Mouse (Mus musculus) heart, embryonic 15.5 days (tissue): ENCODE measurements around the gene Slc25a17. TPM values are rescaled to one million over a fixed set of nuclear protein-coding genes. Genes with fewer than 3 reads are reported as not detected.

ENCODE experiments used
- ATAC-seq: fragments of 200-750 bp; cut with Nextera tagmentation; replicated peaks from 2 replicates; pipeline ENCODE4 v1.8.0; 2017; ENCODE audit warnings: low read depth, moderate TSS enrichment; ENCODE audit not compliant: insufficient number of reproducible peaks, insufficient read depth, low FRiP score
- H3K27ac ChIP-seq: fragments of 300-500 bp; sonication (generic); 2 replicates; pipeline ENCODE4 v1.5.1; 2015; ENCODE audit warnings: mild to moderate bottlenecking, inconsistent platforms
- H3K27me3 ChIP-seq: fragments of 300-500 bp; sonication (generic); 2 replicates; pipeline ENCODE4 v1.6.1; 2015; ENCODE audit warnings: inconsistent platforms
- H3K36me3 ChIP-seq: fragments of 300-500 bp; sonication (generic); 2 replicates; pipeline ENCODE4 v1.6.1; 2015; ENCODE audit warnings: mild to moderate bottlenecking, inconsistent platforms
- H3K4me1 ChIP-seq: fragments of 300-500 bp; sonication (generic); replicated peaks from 2 replicates; pipeline ENCODE4 v1.6.1; 2015; ENCODE audit warnings: inconsistent platforms
- H3K4me2 ChIP-seq: fragments of 300-500 bp; sonication (generic); 2 replicates; pipeline ENCODE4 v1.6.1; 2015; ENCODE audit warnings: inconsistent platforms, mild to moderate bottlenecking, moderate library complexity
- H3K4me3 ChIP-seq: fragments of 300-500 bp; sonication (generic); 2 replicates; pipeline ENCODE4 v1.5.1; 2015; ENCODE audit warnings: mild to moderate bottlenecking, inconsistent platforms
- H3K9ac ChIP-seq: fragments of 300-500 bp; sonication (generic); 2 replicates; pipeline ENCODE4 v1.6.1; 2015; ENCODE audit warnings: mild to moderate bottlenecking, inconsistent platforms
- H3K9me3 ChIP-seq: fragments of 300-500 bp; sonication (generic); replicated peaks from 2 replicates; pipeline ENCODE4 v1.6.1; 2016; ENCODE audit warnings: inconsistent platforms
- WGBS: fragments of 180-500 bp; shearing (Covaris S2); methylation state at CpG from one replicate; pipeline ENCODE4 v1.1.7; 2015; ENCODE audit warnings: mixed read lengths; 5-methylcytosine and 5-hydroxymethylcytosine counted together
- polyA plus RNA-seq: library from polyadenylated mRNA; unstranded; fragments of >200 nt; fragmentation: Nextera tagmentation; extraction: Ambion mirVana; gene quantifications from 2 replicates; pipeline ENCODE4 v1.2.1, GENCODE M21; 2015

Slc25a17 gene
- polyA plus RNA-seq: 47.8 and 60.5 TPM in 2 replicates

DNA sequence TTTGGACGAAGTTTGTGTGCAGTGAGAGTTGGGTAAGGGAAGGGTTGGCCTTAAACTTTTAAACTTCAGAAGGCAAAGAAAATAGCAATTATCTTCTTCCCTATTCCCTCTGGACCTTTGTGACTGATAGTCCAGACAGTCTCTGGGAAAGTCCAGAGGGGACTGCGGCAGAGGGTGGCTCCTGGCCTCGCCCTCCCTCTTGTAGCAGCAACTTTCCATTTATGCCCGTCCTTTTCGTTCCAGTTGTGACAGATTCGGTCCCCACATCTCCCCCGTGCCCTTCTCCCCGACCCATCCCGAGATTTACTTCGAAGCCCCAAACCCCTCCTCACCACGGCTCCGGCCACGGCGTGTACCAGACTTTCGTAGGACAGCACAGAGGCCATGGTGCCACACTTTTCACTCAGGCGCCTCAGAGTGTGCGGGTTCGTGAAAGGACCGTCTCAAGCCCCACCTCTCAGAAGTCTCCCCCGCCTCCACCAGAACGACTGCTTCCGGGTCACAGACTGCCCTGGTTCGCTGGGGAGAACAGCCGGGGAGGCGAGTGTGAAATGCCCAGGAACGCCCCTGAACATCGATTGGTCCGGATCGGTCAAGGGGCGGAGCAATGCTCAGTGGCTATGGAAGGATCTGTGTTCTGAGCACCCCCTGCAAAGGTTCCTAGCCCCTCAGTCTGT, at the start of gene Slc25a17:
TSS of gene Slc25a17 (minus strand) at position 468 of the 677 bp plus-strand sequence.
- H3K27ac ChIP-seq: peak within 1 kb of the TSS; percentile 86
- under 1% methylated on average over 30 of the region's 30 CpGs for WGBS
- peak within 1 kb of the TSS; percentile 80 for H3K4me2 ChIP-seq
- peak; percentile 100 for ATAC-seq
- peaks cover 21% of the 10 kb centered on the region for H3K36me3 ChIP-seq
- peaks cover 16% of the 10 kb centered on the region for H3K4me1 ChIP-seq
- peak within 1 kb of the TSS; percentile 71 for H3K4me3 ChIP-seq
- H3K9me3 ChIP-seq: no peaks in the 10 kb centered on the region
- no peaks in the 10 kb centered on the region for H3K27me3 ChIP-seq
- peak within 1 kb of the TSS; percentile 74 for H3K9ac ChIP-seq

DNA sequence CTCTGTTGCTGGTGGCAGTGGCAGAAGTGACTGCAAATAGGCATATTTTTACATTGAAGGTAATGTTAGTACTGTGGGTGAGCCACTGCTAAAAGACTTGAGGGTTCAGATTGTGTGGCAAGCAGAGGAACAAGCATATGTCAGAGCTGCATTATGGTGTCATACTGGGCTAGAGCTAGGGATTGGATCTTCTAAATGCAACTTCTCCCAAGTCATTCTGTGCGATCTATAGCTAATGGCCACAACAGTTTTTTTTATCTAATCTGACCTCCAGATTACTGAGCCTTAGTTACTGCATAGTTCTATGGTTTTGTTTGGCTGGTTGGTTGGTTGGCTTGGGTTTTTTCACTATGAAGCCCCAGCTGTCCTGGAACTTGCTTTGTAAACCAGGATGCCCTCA, 47.6 kb upstream of the Slc25a17 start, which contains the start of gene Dnajb7:
TSS of gene Dnajb7 (minus strand) at position 101 of the 400 bp plus-strand sequence.
- no peak within 1 kb of the TSS for H3K4me3 ChIP-seq
- H3K27ac ChIP-seq: no peak within 1 kb of the TSS
- WGBS: 91% methylated on average over 1 of the region's 1 CpGs
- no peak within 1 kb of the TSS for H3K4me2 ChIP-seq
- ATAC-seq: no peak
- no peak within 1 kb of the TSS for H3K9ac ChIP-seq
- no peaks in the 10 kb centered on the region for H3K27me3 ChIP-seq
- H3K4me1 ChIP-seq: no peaks in the 10 kb centered on the region
- no peaks in the 10 kb centered on the region for H3K9me3 ChIP-seq
- no peaks in the 10 kb centered on the region for H3K36me3 ChIP-seq

DNA sequence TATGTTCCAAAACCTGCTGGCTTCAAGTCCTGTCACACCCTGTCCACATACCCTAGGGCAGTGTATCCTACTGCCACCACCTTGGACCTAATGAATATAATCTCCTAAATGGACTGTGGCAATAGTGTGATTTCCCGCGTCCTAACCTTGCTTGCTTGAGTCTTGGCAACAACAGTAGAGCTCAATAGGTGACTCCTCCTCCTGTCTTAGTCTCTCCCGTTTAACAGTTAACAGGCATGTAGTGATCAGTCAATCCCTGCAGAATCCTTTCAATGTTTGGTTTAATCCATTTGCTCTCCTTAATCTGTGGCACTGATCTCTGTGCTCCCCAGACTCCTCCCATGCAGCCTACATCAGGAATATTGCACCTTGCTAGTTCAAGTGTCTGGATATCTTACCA, 44.4 kb upstream of the Slc25a17 start:
- H3K4me2 ChIP-seq: no peak overlapping the region
- peaks cover 7% of the 10 kb centered on the region for H3K4me1 ChIP-seq
- WGBS: 81% methylated on average over 3 of the region's 3 CpGs
- no peak overlapping the region for H3K9ac ChIP-seq
- no peaks in the 10 kb centered on the region for H3K36me3 ChIP-seq
- H3K4me3 ChIP-seq: no peak overlapping the region
- no peaks in the 10 kb centered on the region for H3K27me3 ChIP-seq
- no peak overlapping the region for H3K27ac ChIP-seq
- H3K9me3 ChIP-seq: no peaks in the 10 kb centered on the region
- ATAC-seq: no peak

DNA sequence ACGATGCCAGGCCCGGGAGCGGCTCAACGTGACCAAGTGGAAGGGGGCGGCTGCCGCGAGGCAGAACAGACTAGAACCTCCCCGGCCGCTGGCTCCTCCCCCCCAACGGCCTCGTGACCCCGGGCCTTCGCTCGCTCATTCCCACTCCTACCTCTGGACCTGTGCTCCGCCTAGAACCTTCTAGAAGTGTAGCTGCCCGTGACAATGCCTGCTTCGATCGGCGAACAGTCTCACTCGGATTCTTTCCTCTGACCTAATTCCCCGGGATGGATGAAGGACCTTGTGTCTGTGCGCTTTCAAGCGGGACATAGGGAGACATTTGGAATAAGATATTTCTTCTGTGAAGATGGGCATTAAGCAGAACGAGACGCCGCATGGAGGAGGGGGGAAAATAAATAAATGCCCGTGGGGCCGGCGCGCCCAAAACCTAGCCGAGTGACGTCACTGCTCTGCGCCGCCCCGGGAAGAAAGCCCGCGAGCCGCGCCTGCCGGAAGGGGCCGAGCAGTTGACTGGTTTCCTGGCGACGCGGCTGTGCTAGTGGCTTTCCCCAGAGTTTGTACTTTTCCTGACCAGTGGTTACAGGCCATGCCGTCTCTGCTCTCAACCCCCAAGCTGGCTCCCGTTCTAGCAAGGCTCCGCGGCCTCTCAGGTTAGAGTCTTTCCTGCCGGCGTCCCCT, 39.2 kb upstream of the Slc25a17 start, which contains the start of the genes St13 and Xpnpep3:
TSS of gene St13 (minus strand) at position 440 of the 678 bp plus-strand sequence.
TSS of gene Xpnpep3 (plus strand) at position 501 of the 678 bp plus-strand sequence.
- peak within 1 kb of the TSS; percentile 99 for H3K4me3 ChIP-seq
- H3K27me3 ChIP-seq: no peaks in the 10 kb centered on the region
- peak; percentile 99 for ATAC-seq
- WGBS: under 1% methylated on average over 50 of the region's 50 CpGs
- H3K36me3 ChIP-seq: no peaks in the 10 kb centered on the region
- H3K4me1 ChIP-seq: peaks cover 22% of the 10 kb centered on the region
- H3K9ac ChIP-seq: peak within 1 kb of the TSS; percentile 96
- H3K9me3 ChIP-seq: no peaks in the 10 kb centered on the region
- H3K27ac ChIP-seq: peak within 1 kb of the TSS; percentile 97
- H3K4me2 ChIP-seq: peak within 1 kb of the TSS; percentile 72

DNA sequence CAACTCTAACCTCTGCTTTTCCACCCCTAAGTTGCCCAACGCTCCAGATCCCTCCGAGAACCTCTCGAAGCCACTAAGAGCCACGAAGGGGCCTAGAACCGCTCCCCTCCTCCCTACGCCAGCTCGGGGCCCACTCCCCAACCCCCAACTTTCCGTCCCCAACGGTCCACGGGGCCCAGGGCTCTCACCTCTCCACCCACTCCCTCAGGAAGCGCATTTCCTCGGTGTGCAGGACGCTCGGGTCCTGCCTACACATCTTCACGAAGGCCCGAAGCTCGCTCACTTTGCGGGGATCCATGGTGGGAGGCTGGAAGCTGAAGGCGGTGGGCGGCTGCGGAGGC, 38.7 kb upstream of the Slc25a17 start:
- WGBS: 0% methylated on average over 21 of the region's 21 CpGs
- H3K27ac ChIP-seq: peak overlapping the region; percentile 97
- ATAC-seq: no peak

DNA sequence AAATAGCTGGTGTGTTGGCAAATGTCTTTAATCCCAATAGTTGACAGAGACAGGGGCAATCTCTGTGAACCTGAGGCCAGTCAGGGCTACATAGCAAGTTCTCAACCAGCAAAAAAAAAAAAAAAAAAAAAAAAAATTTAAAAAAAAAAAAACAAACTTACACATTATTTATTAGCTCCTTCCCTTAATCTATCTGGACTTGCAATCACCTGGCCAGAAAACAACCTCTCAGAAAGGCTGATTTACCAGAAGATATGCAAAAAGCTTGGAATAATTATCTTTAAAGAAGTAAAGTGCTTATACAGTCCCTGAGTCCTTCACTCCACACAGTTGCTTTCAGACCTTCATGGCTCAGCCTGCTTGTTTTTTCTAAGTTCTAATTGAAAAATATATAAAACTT, 37.6 kb upstream of the Slc25a17 start:
- Histone ChIP-seq H3K27ac (peak overlapping the region; percentile 97), H3K4me1 (peaks cover 22% of the 10 kb centered on the region), H3K4me2 (peak overlapping the region; percentile 72), H3K27me3 (no peaks in the 10 kb centered on the region), H3K9ac (peak overlapping the region; percentile 96), H3K36me3 (no peaks in the 10 kb centered on the region), H3K9me3 (no peaks in the 10 kb centered on the region), H3K4me3 (peak overlapping the region; percentile 99)
- ATAC-seq: no peak

More for the DNA sequence above, 38.7 kb upstream of the Slc25a17 start:
- H3K9me3 ChIP-seq: no peaks in the 10 kb centered on the region
- peak overlapping the region; percentile 72 for H3K4me2 ChIP-seq
- peak overlapping the region; percentile 99 for H3K4me3 ChIP-seq
- no peaks in the 10 kb centered on the region for H3K36me3 ChIP-seq
- no peaks in the 10 kb centered on the region for H3K27me3 ChIP-seq
- peaks cover 22% of the 10 kb centered on the region for H3K4me1 ChIP-seq
- H3K9ac ChIP-seq: peak overlapping the region; percentile 96

DNA sequence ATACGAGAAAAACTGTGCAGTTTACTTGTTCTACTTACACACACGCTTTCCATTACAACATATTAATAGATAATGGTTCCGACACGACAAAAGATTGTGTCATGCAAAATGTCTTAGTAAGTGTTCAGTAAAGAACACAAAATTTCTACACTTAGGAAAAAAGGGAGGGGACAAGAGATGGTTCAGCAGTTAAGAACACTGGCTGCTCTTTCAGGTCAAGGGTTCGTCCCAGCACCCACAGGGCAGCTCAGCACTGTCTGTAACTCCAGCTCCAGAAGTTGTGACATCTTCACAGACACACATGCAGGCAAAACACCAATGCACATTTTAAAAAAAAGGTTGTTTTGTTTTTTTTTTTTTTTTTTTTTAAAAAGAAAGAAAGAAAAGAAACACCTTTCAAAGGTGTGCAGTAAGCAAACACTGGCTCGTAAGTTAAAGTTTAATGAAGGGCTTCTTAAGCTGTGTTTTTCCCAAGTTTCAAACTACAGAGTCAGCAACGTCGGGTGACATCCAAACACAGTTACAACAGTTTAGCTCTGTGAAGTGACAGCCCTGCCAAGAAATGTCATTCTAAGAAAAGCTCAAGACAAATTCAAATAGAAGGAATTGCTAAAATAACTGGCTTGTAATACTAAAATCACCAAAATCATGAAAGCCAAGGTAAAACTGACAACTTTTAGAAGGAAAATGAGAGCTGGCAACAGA, 33.8 kb upstream of the Slc25a17 start:
- H3K4me2 ChIP-seq: no peak overlapping the region
- peaks cover 22% of the 10 kb centered on the region for H3K36me3 ChIP-seq
- no peak overlapping the region for H3K4me3 ChIP-seq
- H3K27me3 ChIP-seq: no peaks in the 10 kb centered on the region
- H3K9ac ChIP-seq: no peak overlapping the region
- H3K9me3 ChIP-seq: no peaks in the 10 kb centered on the region
- H3K27ac ChIP-seq: no peak overlapping the region
- WGBS: 82% methylated on average over 8 of the region's 8 CpGs
- peaks cover 14% of the 10 kb centered on the region for H3K4me1 ChIP-seq
- no peak for ATAC-seq

DNA sequence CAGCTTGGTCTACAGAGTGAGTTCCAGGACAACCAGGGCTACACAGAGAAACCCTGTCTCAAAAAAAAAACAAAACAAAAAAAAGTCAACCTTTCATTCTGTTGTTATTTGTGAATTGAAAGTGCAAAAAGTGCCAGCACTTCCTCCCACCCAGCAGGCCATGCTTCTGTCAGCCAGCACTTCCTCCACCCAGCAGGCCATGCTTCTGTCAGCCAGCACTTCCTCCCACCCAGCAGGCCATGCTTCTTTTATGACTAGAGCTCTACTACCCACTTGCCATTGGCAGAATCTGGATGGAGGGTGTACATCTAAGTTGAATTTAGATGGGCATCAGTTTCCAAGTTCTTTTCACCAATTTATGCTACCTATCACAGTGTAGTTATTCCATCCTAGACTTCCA, 32.4 kb upstream of the Slc25a17 start:
- H3K27ac ChIP-seq: no peak overlapping the region
- no peaks in the 10 kb centered on the region for H3K9me3 ChIP-seq
- H3K27me3 ChIP-seq: no peaks in the 10 kb centered on the region

DNA sequence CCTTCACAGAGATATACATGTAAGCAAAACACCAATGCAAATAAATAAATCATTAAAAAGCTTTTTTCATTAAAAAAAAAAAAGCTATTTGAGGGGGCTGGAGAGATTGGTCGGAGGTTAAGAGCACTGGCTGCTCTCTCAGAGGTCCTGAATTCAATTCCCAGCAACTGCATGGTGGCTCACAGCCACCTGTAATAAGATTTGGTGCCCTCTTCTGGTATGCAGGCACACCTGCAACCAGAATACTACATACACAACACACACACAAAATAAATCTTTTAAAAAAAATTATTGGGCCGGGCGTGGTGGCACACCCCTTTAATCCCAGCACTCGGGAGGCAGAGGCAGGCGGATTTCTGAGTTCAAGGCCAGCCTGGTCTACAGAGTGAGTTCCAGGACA, 25.7 kb upstream of the Slc25a17 start:
- no peaks in the 10 kb centered on the region for H3K4me1 ChIP-seq
- no peak overlapping the region for H3K4me2 ChIP-seq
- H3K27me3 ChIP-seq: no peaks in the 10 kb centered on the region
- WGBS: 94% methylated on average over 5 of the region's 5 CpGs
- H3K4me3 ChIP-seq: no peak overlapping the region
- H3K36me3 ChIP-seq: peaks cover 77% of the 10 kb centered on the region
- no peaks in the 10 kb centered on the region for H3K9me3 ChIP-seq
- no peak for ATAC-seq
- H3K27ac ChIP-seq: no peak overlapping the region
- H3K9ac ChIP-seq: no peak overlapping the region

More for the DNA sequence above, 32.4 kb upstream of the Slc25a17 start:
- peaks cover 10% of the 10 kb centered on the region for H3K4me1 ChIP-seq
- no peak overlapping the region for H3K4me2 ChIP-seq
- no peak for ATAC-seq
- H3K4me3 ChIP-seq: no peak overlapping the region
- peaks cover 34% of the 10 kb centered on the region for H3K36me3 ChIP-seq
- H3K9ac ChIP-seq: no peak overlapping the region

DNA sequence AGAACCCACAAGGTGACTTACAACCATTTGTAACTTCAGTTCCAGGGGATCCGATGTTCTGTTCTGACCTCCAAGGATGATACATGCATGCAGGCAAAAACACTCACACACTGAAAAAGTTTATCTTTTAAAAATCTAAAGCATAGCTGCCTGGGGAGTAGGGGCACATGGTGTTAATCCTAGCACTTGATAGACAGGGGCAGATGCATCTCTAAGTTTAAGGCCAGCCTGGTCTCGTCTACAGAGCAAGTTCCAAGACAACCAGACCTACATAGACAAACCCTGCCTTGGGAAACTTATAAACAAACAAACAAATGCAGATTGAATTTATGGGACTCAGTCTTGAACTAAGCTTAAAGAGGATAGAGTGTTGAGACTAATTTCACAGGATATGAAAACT, 18.2 kb upstream of the Slc25a17 start:
- H3K4me1 ChIP-seq: no peaks in the 10 kb centered on the region
- no peak for ATAC-seq
- no peak overlapping the region for H3K4me2 ChIP-seq
- H3K36me3 ChIP-seq: peaks cover 63% of the 10 kb centered on the region
- no peak overlapping the region for H3K4me3 ChIP-seq
- no peaks in the 10 kb centered on the region for H3K9me3 ChIP-seq
- no peak overlapping the region for H3K27ac ChIP-seq
- H3K27me3 ChIP-seq: no peaks in the 10 kb centered on the region
- no peak overlapping the region for H3K9ac ChIP-seq
- 85% methylated on average over 2 of the region's 2 CpGs for WGBS

DNA sequence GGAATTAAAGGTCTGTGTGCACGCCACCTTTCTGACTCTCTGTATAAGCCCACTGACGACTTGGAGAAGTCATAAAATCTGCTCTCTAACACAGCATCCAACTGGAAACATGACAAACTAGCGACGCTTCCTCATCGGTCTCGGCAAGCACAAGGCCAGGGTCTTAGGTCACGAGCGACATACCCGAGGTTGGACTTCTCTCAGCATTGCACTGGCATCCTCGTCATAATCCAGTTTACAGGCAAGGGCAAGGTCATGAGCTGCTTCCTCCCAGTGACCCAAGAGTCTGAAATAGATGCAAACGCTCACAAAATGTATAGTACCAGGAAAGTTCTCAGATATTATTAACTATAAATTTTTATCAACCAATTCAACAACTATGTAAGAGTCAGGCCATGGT, 14.0 kb upstream of the Slc25a17 start:
- no peak overlapping the region for H3K27ac ChIP-seq
- H3K4me2 ChIP-seq: no peak overlapping the region
- H3K27me3 ChIP-seq: no peaks in the 10 kb centered on the region
- H3K9me3 ChIP-seq: no peaks in the 10 kb centered on the region
- WGBS: 89% methylated on average over 11 of the region's 11 CpGs
- no peak for ATAC-seq
- H3K36me3 ChIP-seq: peaks cover 68% of the 10 kb centered on the region
- no peak overlapping the region for H3K4me3 ChIP-seq
- no peak overlapping the region for H3K9ac ChIP-seq
- H3K4me1 ChIP-seq: no peaks in the 10 kb centered on the region
